Mouse (Mus musculus) kidney, embryonic 16.5 days (tissue): Measurements from ENCODE around the gene Adamts3. TPM values are rescaled to one million over a fixed set of nuclear protein-coding genes. Genes with fewer than 3 reads are reported as not detected.

ENCODE experiments used
- ATAC-seq: fragments of 200-750 bp; cut with Nextera tagmentation; 2 replicates; pipeline ENCODE4 v1.8.0; 2017; ENCODE audit warnings: moderate TSS enrichment; ENCODE audit not compliant: low FRiP score, low TSS enrichment
- H3K27ac ChIP-seq: fragments of 300-500 bp; sonication (generic); 2 replicates; pipeline ENCODE4 v1.5.1; 2014; ENCODE audit warnings: low read length
- H3K27me3 ChIP-seq: fragments of 300-500 bp; sonication (generic); 2 replicates; pipeline ENCODE4 v1.6.1; 2014; ENCODE audit warnings: low read length, control low read depth, mixed read lengths; ENCODE audit not compliant: insufficient read depth
- H3K36me3 ChIP-seq: fragments of 300-500 bp; sonication (generic); 2 replicates; pipeline ENCODE4 v1.6.1; 2014; ENCODE audit warnings: low read length, control low read depth, mixed read lengths; ENCODE audit not compliant: insufficient read depth
- H3K4me1 ChIP-seq: fragments of 300-500 bp; sonication (generic); 2 replicates; pipeline ENCODE4 v1.6.1; 2014; ENCODE audit warnings: low read length, control low read depth, mixed read lengths; ENCODE audit not compliant: insufficient read depth
- H3K4me2 ChIP-seq: fragments of 300-500 bp; sonication (generic); replicated peaks from 2 replicates; pipeline ENCODE4 v1.6.1; 2014; ENCODE audit warnings: low read depth, low read length
- H3K4me3 ChIP-seq: fragments of 300-500 bp; sonication (generic); 2 replicates; pipeline ENCODE4 v1.5.1; 2014; ENCODE audit warnings: mild to moderate bottlenecking, low read length
- H3K9ac ChIP-seq: fragments of 300-500 bp; sonication (generic); replicated peaks from 2 replicates; pipeline ENCODE4 v1.6.1; 2014; ENCODE audit warnings: low read length
- H3K9me3 ChIP-seq: fragments of 300-500 bp; sonication (generic); 2 replicates; pipeline ENCODE4 v1.6.1; 2016; ENCODE audit warnings: low read length, control low read depth
- WGBS: fragments of 180-500 bp; shearing (Covaris S2); extraction: QIAGEN DNeasy Blood & Tissue Kit; methylation state at CpG from one replicate; pipeline ENCODE4 v1.1.7; 2014; 5-methylcytosine and 5-hydroxymethylcytosine counted together
- polyA plus RNA-seq: library from polyadenylated mRNA; unstranded; fragments of >200 nt; fragmentation: Nextera tagmentation; extraction: Ambion mirVana; gene quantifications from 2 replicates; pipeline ENCODE4 v1.2.1, GENCODE M21; 2015

The Adamts3 gene
- polyA plus RNA-seq, 1 experiment from 2014 or later: 1.7 TPM

DNA sequence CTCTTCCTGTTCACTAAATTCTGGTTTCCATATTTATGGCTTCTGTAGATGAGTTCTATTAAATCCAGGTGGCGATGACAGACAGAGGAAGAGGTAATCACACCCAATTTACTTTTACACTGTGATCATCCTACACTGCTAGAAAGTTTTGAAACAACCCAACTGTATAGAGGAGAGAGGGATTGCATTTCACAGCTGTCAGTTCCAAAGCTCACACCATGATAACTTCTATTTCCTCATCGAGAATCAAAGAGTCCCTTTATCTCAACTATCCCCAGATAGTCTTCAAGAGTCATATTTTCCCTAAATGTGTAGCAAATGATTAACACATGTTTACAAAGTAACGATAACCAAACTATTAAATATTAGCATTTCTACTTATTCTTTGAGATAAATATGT, 152.7 kb downstream of the Adamts3 start:
- WGBS: 72% methylated on average over 3 of the region's 3 CpGs
- Histone ChIP-seq H3K4me1 (no peaks in the 10 kb centered on the region), H3K4me3 (no peak overlapping the region), H3K27me3 (no peaks in the 10 kb centered on the region), H3K4me2 (no peak overlapping the region), H3K27ac (no peak overlapping the region), H3K9ac (no peak overlapping the region), H3K9me3 (no peaks in the 10 kb centered on the region), H3K36me3 (no peaks in the 10 kb centered on the region)
- no peak for ATAC-seq

GRCm38 (mm10) chr5:89728117-89728516, 155.0 kb downstream of the Adamts3 start:
- no peak overlapping the region for H3K9ac ChIP-seq
- H3K36me3 ChIP-seq: no peaks in the 10 kb centered on the region
- no peaks in the 10 kb centered on the region for H3K4me1 ChIP-seq
- no peaks in the 10 kb centered on the region for H3K9me3 ChIP-seq
- H3K27me3 ChIP-seq: no peaks in the 10 kb centered on the region
- 74% methylated on average over 3 of the region's 3 CpGs for WGBS
- no peak overlapping the region for H3K4me3 ChIP-seq
- no peak overlapping the region for H3K27ac ChIP-seq
- ATAC-seq: no peak
- H3K4me2 ChIP-seq: no peak overlapping the region

- H3K27me3 ChIP-seq: no peaks in the 10 kb centered on the region
- WGBS: 84% methylated on average over 6 of the region's 6 CpGs
- ATAC-seq: no peak
These were observed 155.6 kb downstream of the Adamts3 start for GRCm38 (mm10) chr5:89727497-89728057.

GRCm38 (mm10) chr5:89714552-89714951, 168.6 kb downstream of the Adamts3 start:
- H3K4me2 ChIP-seq: no peak overlapping the region
- H3K27me3 ChIP-seq: no peaks in the 10 kb centered on the region
- ATAC-seq: no peak
- H3K4me1 ChIP-seq: no peaks in the 10 kb centered on the region
- no peaks in the 10 kb centered on the region for H3K9me3 ChIP-seq
- WGBS: 46% methylated on average over 2 of the region's 2 CpGs
- H3K9ac ChIP-seq: no peak overlapping the region
- no peak overlapping the region for H3K4me3 ChIP-seq
- no peaks in the 10 kb centered on the region for H3K36me3 ChIP-seq
- no peak overlapping the region for H3K27ac ChIP-seq

More at GRCm38 (mm10) chr5:89727497-89728057, 155.6 kb downstream of the Adamts3 start:
- Histone ChIP-seq H3K27ac (no peak overlapping the region), H3K4me3 (no peak overlapping the region), H3K9me3 (no peaks in the 10 kb centered on the region), H3K4me2 (no peak overlapping the region), H3K9ac (no peak overlapping the region), H3K36me3 (no peaks in the 10 kb centered on the region), H3K4me1 (no peaks in the 10 kb centered on the region)

- Histone ChIP-seq H3K4me3 (no peak overlapping the region), H3K36me3 (no peaks in the 10 kb centered on the region), H3K4me1 (no peaks in the 10 kb centered on the region), H3K27me3 (no peaks in the 10 kb centered on the region), H3K9me3 (no peaks in the 10 kb centered on the region), H3K9ac (no peak overlapping the region), H3K4me2 (no peak overlapping the region), H3K27ac (no peak overlapping the region)
- WGBS: 84% methylated on average over 7 of the region's 7 CpGs
- no peak for ATAC-seq
These were observed 171.8 kb downstream of the Adamts3 start for GRCm38 (mm10) chr5:89711116-89711859.

GRCm38 (mm10) chr5:89709459-89709858, 173.7 kb downstream of the Adamts3 start:
- Histone ChIP-seq H3K36me3 (no peaks in the 10 kb centered on the region), H3K4me2 (no peak overlapping the region), H3K4me1 (peaks cover 3% of the 10 kb centered on the region; the same call in 1 of the 2 replicates), H3K9ac (no peak overlapping the region), H3K4me3 (no peak overlapping the region), H3K27me3 (no peaks in the 10 kb centered on the region), H3K9me3 (no peaks in the 10 kb centered on the region), H3K27ac (no peak overlapping the region)
- 44% methylated on average over 4 of the region's 4 CpGs for WGBS
- no peak for ATAC-seq

GRCm38 (mm10) chr5:89704264-89704663, 178.9 kb downstream of the Adamts3 start:
- WGBS: 43% methylated on average over 1 of the region's 1 CpGs
- no peak overlapping the region for H3K9ac ChIP-seq
- H3K36me3 ChIP-seq: no peaks in the 10 kb centered on the region
- no peak overlapping the region for H3K4me2 ChIP-seq
- no peaks in the 10 kb centered on the region for H3K27me3 ChIP-seq
- H3K4me1 ChIP-seq: peaks cover 5% of the 10 kb centered on the region; the same call in 1 of the 2 replicates
- no peak overlapping the region for H3K27ac ChIP-seq
- H3K9me3 ChIP-seq: no peaks in the 10 kb centered on the region
- no peak for ATAC-seq
- no peak overlapping the region for H3K4me3 ChIP-seq

DNA sequence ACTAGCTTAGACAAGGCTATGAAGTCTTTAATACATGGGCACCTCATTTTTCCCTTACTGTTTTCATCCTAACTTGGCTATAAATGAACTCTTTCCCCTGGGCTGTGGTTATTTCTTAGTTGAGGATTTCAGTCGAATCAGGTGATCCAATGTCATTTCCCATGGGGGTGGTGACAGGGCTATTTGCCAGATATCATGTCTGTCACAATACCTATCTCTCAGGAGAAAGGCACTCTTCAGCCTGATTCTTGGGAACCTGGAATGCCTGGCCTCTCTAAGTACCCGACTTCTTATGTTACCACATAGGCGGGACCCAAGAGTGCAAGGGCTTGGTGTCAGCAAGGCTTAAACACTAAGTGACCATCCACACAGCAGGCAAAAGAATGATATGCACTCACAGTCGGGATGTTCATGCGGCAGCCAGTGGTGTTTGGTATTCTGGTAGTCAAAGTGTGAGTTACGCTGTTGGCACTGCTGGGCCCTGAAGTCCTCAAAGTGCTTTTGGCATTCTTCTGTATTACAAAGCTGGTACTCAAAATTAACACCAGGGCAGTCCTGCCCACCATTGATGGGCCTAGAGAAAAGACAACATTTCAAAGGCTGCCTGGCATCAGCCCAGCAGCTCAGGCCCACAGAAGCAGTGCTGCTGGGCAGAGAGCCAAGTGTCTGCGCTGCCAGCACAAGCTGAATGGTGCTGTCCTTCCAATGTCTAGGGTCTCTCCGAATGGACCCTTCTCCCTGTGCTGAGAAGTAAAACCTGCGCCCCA, 181.7 kb downstream of the Adamts3 start:
- Histone ChIP-seq H3K4me3 (no peak overlapping the region), H3K27ac (no peak overlapping the region), H3K36me3 (no peaks in the 10 kb centered on the region), H3K9me3 (no peaks in the 10 kb centered on the region), H3K27me3 (no peaks in the 10 kb centered on the region), H3K4me1 (peaks cover 5% of the 10 kb centered on the region; the same call in 1 of the 2 replicates), H3K4me2 (no peak overlapping the region), H3K9ac (no peak overlapping the region)
- 84% methylated on average over 9 of the region's 9 CpGs for WGBS
- ATAC-seq: no peak

GRCm38 (mm10) chr5:89687826-89688225, 195.3 kb downstream of the Adamts3 start:
- no peaks in the 10 kb centered on the region for H3K4me1 ChIP-seq
- no peaks in the 10 kb centered on the region for H3K27me3 ChIP-seq
- no peaks in the 10 kb centered on the region for H3K36me3 ChIP-seq
- WGBS: 86% methylated on average over 1 of the region's 1 CpGs
- H3K27ac ChIP-seq: no peak overlapping the region
- H3K4me3 ChIP-seq: no peak overlapping the region
- H3K4me2 ChIP-seq: no peak overlapping the region
- ATAC-seq: no peak
- H3K9ac ChIP-seq: no peak overlapping the region
- no peaks in the 10 kb centered on the region for H3K9me3 ChIP-seq
